Mouse (Mus musculus) adrenal gland, adult 2 months (tissue): Measurements from ENCODE around the gene Ugt1a1. TPM values are rescaled to one million over a fixed set of nuclear protein-coding genes. Genes with fewer than 3 reads are reported as not detected.

Experiments used
- DNase-seq: peaks from one replicate; pipeline ENCODE4 v3.0.0; 2021
- polyA plus RNA-seq: library from polyadenylated mRNA; depleted of rRNA; stranded (reverse); fragments of >200 nt; gene quantifications from 2 replicates; pipeline ENCODE4 v1.2.3, GENCODE M21; 2012
- total RNA-seq, 2 experiments: library from RNA; stranded (reverse); gene quantifications; 2 replicates each; pipeline ENCODE4 v1.2.3; 2021

Ugt1a1 gene
- total and polyA plus RNA-seq, 3 experiments = 9.7 to 53.5 TPM; not detected in 1

DNA sequence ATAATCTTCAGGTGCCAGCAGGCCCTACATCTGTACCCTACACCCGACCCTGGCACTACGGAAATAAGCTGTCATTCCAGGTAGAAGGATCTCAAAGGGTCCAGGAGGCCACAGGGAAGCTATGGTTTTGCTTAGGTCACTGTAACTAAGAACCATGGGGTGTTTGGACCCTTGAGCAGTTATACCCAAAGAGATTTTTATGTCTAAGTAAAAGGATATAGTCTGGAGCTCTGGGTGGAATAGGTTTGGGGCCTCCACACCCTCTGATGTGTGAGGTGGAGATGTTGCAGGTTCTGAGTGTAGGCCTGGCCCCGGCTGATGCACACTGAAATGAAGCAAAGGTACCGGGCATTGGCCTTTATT is 22.5 kb downstream of the Ugt1a1 start:
- DNase-seq = no peak

- DNase-seq = no peak
Observed at GRCm38 (mm10) chr1:88234646-88235045, 22.9 kb downstream of the Ugt1a1 start.

- no peak for DNase-seq
Observed at GRCm38 (mm10) chr1:88235046-88235893, 23.5 kb downstream of the Ugt1a1 start.

DNA sequence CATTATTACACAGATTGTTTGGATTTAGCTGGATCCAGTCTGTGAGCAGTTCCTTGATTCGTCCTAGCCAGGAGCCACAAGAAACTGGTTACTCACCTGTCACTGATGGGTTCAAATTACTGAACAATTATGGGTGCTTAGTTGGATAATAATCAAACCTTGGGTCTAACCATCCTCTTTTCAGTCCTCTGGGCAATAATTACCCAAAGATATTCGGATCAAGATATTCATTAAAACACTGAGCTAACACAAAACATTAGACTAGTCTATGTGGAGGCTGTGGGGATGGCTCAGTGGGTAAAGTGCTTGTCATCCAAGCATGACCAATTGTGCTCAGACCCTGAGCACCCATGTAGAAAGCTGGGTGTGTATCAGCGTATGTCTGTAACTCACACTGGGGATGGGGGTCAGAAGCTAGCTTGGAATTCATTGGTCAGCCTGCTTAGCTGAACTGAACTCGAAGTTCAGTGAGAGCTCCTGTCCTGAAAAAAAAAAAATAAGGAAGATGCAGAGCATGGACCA is 24.2 kb downstream of the Ugt1a1 start:
- no peak for DNase-seq

DNA sequence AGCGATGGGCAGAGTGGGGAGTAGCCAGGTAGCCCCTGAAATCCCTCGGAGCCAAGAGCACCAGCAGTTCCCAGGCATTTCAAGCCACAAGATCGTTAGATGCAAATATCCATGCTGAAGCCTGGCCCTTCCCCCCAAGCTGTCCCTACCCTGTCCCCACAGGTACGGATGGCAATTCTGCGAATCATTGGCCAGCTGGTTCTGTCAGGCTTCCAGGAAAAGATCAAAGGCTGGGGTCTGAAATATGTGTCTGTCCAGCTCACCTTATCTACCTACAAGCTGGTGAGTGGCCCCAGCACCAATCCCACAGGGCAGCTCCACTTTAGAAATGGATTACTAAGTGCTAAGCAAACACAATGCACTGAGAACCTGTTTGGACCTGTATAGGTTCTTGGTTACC is 25.6 kb downstream of the Ugt1a1 start:
- no peak for DNase-seq

- no peak for DNase-seq
Observed at GRCm38 (mm10) chr1:88238771-88239170, 27.0 kb downstream of the Ugt1a1 start.

GRCm38 (mm10) chr1:88240072-88240471 is 28.3 kb downstream of the Ugt1a1 start:
- peak; percentile 61 for DNase-seq

DNA sequence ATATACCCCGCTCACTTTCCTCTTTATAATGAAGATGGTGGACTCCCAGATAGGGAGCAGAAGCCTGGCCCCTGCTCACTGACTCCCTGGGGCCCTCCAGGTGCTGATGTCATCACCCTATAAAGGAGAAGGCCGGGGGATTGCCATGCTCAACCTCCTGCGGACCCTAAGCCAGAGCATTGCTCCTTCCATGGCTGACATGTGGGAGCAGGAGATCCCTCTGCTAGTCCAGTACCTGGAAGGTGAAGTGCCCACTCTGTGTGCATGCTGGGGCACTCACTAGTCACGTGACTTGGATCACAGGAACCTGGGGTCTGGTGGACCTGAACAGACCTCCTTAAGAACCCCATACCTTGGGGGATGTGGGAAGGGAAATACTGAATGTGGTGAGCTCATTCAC is 28.8 kb downstream of the Ugt1a1 start:
- DNase-seq = no peak

DNA sequence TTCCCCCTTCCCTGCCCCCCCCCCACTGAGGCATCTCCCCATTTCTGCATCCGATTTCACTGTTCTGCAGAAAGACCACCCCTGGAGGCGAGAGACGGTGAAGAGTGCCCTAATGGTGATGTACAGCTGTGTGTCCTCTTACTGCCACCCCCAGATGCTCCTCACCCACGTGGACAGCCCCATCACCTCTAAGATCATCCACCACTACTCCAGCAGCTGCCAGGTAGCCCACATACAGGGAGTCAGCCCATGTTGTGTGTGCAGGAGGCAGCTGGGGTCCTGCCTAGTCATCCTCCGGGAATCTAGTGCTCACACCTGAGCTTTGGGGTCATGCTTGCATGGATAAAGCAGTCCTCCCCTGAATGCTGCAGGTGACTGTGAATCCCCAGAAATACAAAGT is 32.1 kb downstream of the Ugt1a1 start:
- DNase-seq = no peak

GRCm38 (mm10) chr1:88245881-88246280 is 34.1 kb downstream of the Ugt1a1 start:
- no peak for DNase-seq

GRCm38 (mm10) chr1:88246386-88246785 is 34.6 kb downstream of the Ugt1a1 start:
- DNase-seq = no peak

GRCm38 (mm10) chr1:88247660-88248059 is 35.9 kb downstream of the Ugt1a1 start:
- DNase-seq = no peak

DNA sequence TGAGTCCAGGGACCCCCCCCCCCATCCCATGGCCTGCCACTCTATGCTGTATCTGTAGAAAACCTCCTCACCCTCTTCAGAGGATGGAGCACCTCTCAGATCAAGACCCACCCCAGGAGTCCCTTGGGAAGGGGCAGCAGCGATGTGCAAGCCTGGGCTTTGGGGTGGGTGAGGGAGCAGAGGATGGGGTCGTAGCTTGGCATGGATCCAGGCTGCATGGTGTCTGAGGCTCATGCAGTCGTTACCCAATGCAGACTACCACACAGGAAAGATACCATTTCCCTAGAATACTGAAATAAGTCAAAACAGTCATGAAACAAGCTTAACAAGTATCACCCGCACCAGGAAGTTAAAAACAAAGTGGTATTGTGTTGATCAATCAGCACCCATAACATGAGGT is 36.9 kb downstream of the Ugt1a1 start:
- no peak for DNase-seq

- no peak for DNase-seq
Observed at GRCm38 (mm10) chr1:88249596-88249995, 37.8 kb downstream of the Ugt1a1 start.

DNA sequence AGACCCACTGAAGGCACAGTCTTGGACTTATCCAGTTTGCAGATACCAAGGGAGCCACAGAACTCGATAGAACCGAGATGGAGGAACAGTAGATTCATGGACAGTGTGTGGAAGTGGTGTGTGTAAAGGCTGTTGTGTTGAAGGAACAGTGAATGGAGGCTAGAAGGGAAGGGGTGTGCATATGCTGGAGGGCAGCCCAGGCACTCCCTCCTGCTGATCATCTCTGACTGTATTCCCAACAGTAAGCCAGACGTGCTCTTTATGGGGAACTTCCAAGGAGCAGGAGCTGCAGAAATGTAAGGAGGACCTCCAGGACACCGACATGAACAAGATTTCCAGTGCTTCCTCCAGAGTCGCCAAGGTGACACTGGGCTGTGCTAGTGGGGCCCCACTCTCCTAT is 38.3 kb downstream of the Ugt1a1 start:
- no peak for DNase-seq

DNA sequence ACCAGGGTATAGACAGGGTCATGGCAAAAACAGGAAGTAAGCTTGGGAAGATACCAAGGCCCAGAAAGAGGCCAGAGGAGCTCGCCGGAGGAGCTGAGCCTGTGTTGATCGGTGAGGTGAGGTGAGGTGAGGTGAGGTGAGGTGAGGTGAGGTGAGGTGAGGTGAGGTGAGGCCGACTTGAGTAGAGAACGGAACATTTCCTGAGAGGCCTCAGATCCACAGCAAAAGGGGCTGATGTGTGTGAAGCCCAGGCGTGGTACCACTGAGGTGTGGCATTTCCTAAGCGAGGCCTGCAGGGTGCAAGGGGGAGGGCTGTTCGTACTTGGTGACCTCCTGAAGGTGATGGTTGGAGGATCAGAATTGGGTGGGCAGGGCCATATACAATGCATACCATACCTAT is 41.3 kb downstream of the Ugt1a1 start:
- no peak for DNase-seq

- DNase-seq = no peak
Observed at GRCm38 (mm10) chr1:88253540-88253939, 41.8 kb downstream of the Ugt1a1 start.

GRCm38 (mm10) chr1:88254793-88255465 is 43.2 kb downstream of the Ugt1a1 start:
- DNase-seq = no peak

DNA sequence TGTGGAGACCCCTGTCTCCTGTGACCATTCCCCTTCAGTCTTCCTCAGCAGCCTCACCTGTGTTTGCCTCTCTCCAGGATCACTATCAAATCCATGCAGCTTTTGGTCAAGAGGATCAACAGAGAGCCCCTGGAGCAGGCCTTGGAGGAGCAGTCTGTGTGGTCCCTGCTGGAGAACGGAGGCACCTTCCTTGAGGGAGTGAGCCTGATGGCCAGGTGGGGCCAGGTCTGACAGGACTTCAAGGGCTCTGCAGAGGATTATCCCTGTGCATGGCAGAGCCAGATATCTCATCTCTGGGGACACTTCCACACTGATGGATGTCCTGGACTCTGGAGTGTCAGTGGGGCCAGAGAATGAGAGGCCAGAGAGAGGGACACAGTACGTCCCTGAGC is 43.7 kb downstream of the Ugt1a1 start:
- DNase-seq = no peak

DNA sequence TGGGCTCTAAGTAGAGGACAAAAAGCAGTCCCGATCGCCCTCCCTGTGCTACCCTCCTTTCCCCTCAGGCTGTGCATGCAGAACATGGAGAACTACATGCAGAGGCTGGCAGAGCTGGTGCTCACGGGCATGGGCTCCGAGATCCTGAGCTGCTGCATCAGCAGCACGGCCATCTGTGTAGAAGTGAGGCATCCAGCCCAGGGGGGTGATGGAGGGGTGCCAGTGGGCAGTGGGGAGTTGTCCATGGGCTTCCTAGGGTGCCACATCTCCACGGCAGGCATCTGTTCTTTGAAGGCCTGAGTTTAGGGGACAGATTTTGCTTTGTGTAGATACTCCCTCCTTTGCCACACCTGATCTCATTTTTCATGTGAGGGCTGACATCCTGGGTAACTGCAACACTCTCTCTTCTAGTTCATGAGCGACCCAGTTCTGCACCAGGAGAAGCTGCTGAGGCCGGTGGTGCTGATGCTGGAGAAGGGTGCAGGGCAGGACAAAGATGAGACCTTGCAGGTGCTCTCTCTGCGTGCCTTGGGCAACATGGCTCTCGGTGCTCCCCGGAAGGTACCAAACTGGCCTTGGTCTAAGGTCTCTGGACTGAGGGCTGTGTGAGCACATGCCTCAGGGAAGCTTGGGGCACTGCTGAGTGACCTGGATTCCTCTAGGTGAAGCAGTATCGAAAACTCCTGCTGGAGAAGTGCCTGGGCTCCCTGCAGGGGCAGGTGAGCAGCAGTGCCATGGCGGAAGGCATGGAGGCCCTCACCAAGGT is 44.4 kb downstream of the Ugt1a1 start:
- DNase-seq = no peak

DNA sequence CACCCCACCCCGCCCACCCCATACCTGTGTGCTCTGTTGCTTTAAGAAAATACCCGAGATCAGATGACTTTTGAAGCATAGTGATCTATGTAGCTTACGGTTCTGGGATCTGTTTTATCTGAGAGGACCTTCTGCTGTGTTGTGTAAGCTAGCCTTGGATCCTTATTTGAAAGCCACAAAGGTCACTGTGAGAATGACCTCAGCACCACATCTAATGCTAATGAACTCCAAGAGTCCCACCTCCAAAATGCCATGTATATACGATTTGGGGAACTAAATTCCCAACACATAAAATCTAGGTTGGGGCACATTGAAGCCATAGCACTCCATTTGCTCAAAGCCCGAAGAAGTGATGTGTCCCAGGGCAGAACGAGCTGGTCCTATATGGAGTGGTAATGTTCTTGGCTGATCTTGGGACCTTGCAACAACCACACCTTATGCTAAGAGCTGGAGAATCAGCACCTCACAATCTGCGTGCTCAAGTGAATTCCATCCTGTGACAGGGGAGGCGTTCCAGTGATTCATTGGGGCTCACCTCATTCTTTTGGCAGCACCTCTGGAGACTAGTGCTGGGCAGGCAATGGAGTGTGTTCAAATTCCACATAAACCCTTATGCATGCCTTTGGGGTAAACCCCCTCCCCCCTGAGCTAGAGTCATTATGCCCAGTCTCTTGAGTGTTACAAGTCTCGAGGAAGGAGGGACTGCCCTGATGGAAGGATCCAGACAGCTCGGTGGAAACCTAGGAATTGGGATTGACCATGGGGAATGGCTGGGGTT is 45.3 kb downstream of the Ugt1a1 start:
- peak; percentile 22 for DNase-seq

DNA sequence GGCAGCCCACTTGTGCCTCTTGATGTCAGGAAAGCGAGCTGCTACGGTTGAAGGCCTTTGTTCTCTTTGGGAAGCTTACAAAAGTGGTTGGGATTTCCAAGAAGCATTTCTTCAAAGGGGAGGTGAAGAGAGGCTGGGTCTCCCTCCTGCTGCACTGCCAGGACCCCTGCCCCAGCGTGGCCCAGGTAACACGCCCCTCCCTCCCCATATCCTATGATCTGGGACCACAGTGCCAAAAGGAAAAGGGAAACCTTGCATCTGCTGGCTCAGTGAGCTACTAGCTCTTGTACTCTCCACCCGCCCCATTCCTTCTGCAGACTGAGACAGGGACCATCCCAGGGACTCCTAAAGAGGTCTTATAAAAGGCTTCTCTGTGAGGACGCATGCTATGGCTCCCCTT is 45.9 kb downstream of the Ugt1a1 start:
- DNase-seq = no peak
